Mouse (Mus musculus) midbrain, embryonic 13.5 days (tissue): ENCODE data around the gene Cfap161. TPM values are rescaled to one million over a fixed set of nuclear protein-coding genes. Genes with fewer than 3 reads are reported as not detected.

Experiments used
- ATAC-seq: fragments of 200-750 bp; cut with Nextera tagmentation; 2 replicates; pipeline ENCODE4 v1.8.0; 2017; ENCODE audit warnings: mild to moderate bottlenecking, moderate TSS enrichment, moderate library complexity
- H3K27ac ChIP-seq: fragments of 300-500 bp; sonication (generic); 2 replicates; pipeline ENCODE4 v1.5.1; 2015; ENCODE audit warnings: inconsistent platforms, mild to moderate bottlenecking, moderate library complexity
- H3K27me3 ChIP-seq: fragments of 300-500 bp; sonication (generic); 2 replicates; pipeline ENCODE4 v1.6.1; 2015; ENCODE audit warnings: mild to moderate bottlenecking, inconsistent platforms
- H3K36me3 ChIP-seq: fragments of 300-500 bp; sonication (generic); 2 replicates; pipeline ENCODE4 v1.6.1; 2015; ENCODE audit warnings: mild to moderate bottlenecking, inconsistent platforms
- H3K4me1 ChIP-seq: fragments of 300-500 bp; sonication (generic); replicated peaks from 2 replicates; pipeline ENCODE4 v1.6.1; 2015; ENCODE audit warnings: inconsistent platforms
- H3K4me2 ChIP-seq: fragments of 300-500 bp; sonication (generic); replicated peaks from 2 replicates; pipeline ENCODE4 v1.6.1; 2015; ENCODE audit warnings: moderate library complexity, mild to moderate bottlenecking, inconsistent platforms
- H3K4me3 ChIP-seq: fragments of 300-500 bp; sonication (generic); replicated peaks from 2 replicates; pipeline ENCODE4 v1.5.1; 2015; ENCODE audit warnings: mild to moderate bottlenecking, inconsistent platforms
- H3K9ac ChIP-seq: fragments of 300-500 bp; sonication (generic); replicated peaks from 2 replicates; pipeline ENCODE4 v1.6.1; 2015; ENCODE audit warnings: mild to moderate bottlenecking, inconsistent platforms
- H3K9me3 ChIP-seq: fragments of 300-500 bp; sonication (generic); 2 replicates; pipeline ENCODE4 v1.6.1; 2016; ENCODE audit warnings: mild to moderate bottlenecking, inconsistent platforms
- WGBS: fragments of 180-500 bp; shearing (Covaris S2); methylation state at CpG from one replicate; pipeline ENCODE4 v1.1.7; 2015; 5-methylcytosine and 5-hydroxymethylcytosine counted together
- polyA plus RNA-seq: library from polyadenylated mRNA; unstranded; fragments of >200 nt; fragmentation: Nextera tagmentation; extraction: Ambion mirVana; gene quantifications from 2 replicates; pipeline ENCODE4 v1.2.1, GENCODE M21; 2015

The Cfap161 gene
- polyA plus RNA-seq, 1 experiment from 2014 or later, result 0.89 TPM

GRCm38 (mm10) chr7:83736341-83737115 lies 58.2 kb downstream of the Cfap161 start:
- no peak overlapping the region for H3K4me2 ChIP-seq
- no peaks in the 10 kb centered on the region for H3K27me3 ChIP-seq
- no peaks in the 10 kb centered on the region for H3K9me3 ChIP-seq
- WGBS, result 86% methylated on average over 6 of the region's 6 CpGs
- H3K36me3 ChIP-seq, result no peaks in the 10 kb centered on the region
- H3K4me1 ChIP-seq, result no peaks in the 10 kb centered on the region; the same call in 1 of the 2 replicates
- H3K9ac ChIP-seq, result no peak overlapping the region
- H3K27ac ChIP-seq, result no peak overlapping the region
- no peak for ATAC-seq
- H3K4me3 ChIP-seq, result no peak overlapping the region

- no peaks in the 10 kb centered on the region for H3K27me3 ChIP-seq
- no peak overlapping the region for H3K4me2 ChIP-seq
- no peaks in the 10 kb centered on the region; the same call in 1 of the 2 replicates for H3K4me1 ChIP-seq
- H3K27ac ChIP-seq, result no peak overlapping the region
- no peak overlapping the region for H3K4me3 ChIP-seq
- 93% methylated on average over 7 of the region's 7 CpGs for WGBS
- no peaks in the 10 kb centered on the region for H3K9me3 ChIP-seq
- ATAC-seq, result no peak
- H3K36me3 ChIP-seq, result no peaks in the 10 kb centered on the region
- no peak overlapping the region for H3K9ac ChIP-seq
Observed at GRCm38 (mm10) chr7:83735108-83735781, 59.4 kb downstream of the Cfap161 start.

- Histone ChIP-seq H3K27ac (no peak overlapping the region), H3K4me3 (no peak overlapping the region), H3K27me3 (no peaks in the 10 kb centered on the region), H3K36me3 (no peaks in the 10 kb centered on the region), H3K4me2 (no peak overlapping the region), H3K9ac (no peak overlapping the region), H3K9me3 (no peaks in the 10 kb centered on the region), H3K4me1 (no peaks in the 10 kb centered on the region; the same call in 1 of the 2 replicates)
- ATAC-seq, result no peak
- WGBS, result 54% methylated on average over 6 of the region's 6 CpGs
Observed at GRCm38 (mm10) chr7:83734671-83735082, 60.0 kb downstream of the Cfap161 start.

- no peaks in the 10 kb centered on the region for H3K9me3 ChIP-seq
- H3K4me1 ChIP-seq, result no peaks in the 10 kb centered on the region
- no peak overlapping the region for H3K27ac ChIP-seq
- no peak overlapping the region for H3K4me2 ChIP-seq
- no peak overlapping the region for H3K9ac ChIP-seq
- H3K36me3 ChIP-seq, result no peaks in the 10 kb centered on the region
- WGBS, result 93% methylated on average over 3 of the region's 3 CpGs
- no peak for ATAC-seq
- H3K27me3 ChIP-seq, result no peaks in the 10 kb centered on the region
- no peak overlapping the region for H3K4me3 ChIP-seq
Observed at GRCm38 (mm10) chr7:83734246-83734645, 60.4 kb downstream of the Cfap161 start.

- H3K4me3 ChIP-seq, result no peak overlapping the region
- no peak overlapping the region for H3K4me2 ChIP-seq
- no peak for ATAC-seq
- no peaks in the 10 kb centered on the region for H3K36me3 ChIP-seq
- H3K9ac ChIP-seq, result no peak overlapping the region
- H3K27ac ChIP-seq, result no peak overlapping the region
- 91% methylated on average over 3 of the region's 3 CpGs for WGBS
- no peaks in the 10 kb centered on the region for H3K27me3 ChIP-seq
- H3K4me1 ChIP-seq, result no peaks in the 10 kb centered on the region
- H3K9me3 ChIP-seq, result no peaks in the 10 kb centered on the region
Observed at GRCm38 (mm10) chr7:83732781-83733180, 61.9 kb downstream of the Cfap161 start.

GRCm38 (mm10) chr7:83731961-83732666 lies 62.6 kb downstream of the Cfap161 start:
- H3K4me2 ChIP-seq, result no peak overlapping the region
- ATAC-seq, result no peak
- H3K27me3 ChIP-seq, result no peaks in the 10 kb centered on the region
- no peak overlapping the region for H3K27ac ChIP-seq
- H3K9me3 ChIP-seq, result no peaks in the 10 kb centered on the region
- H3K36me3 ChIP-seq, result no peaks in the 10 kb centered on the region
- no peak overlapping the region for H3K9ac ChIP-seq
- 83% methylated on average over 15 of the region's 15 CpGs for WGBS
- H3K4me1 ChIP-seq, result no peaks in the 10 kb centered on the region
- H3K4me3 ChIP-seq, result no peak overlapping the region

- no peaks in the 10 kb centered on the region for H3K27me3 ChIP-seq
- no peak overlapping the region for H3K4me3 ChIP-seq
- no peaks in the 10 kb centered on the region for H3K4me1 ChIP-seq
- no peaks in the 10 kb centered on the region for H3K36me3 ChIP-seq
- no peaks in the 10 kb centered on the region for H3K9me3 ChIP-seq
- H3K4me2 ChIP-seq, result no peak overlapping the region
- 88% methylated on average over 6 of the region's 6 CpGs for WGBS
- ATAC-seq, result no peak
- no peak overlapping the region for H3K9ac ChIP-seq
- H3K27ac ChIP-seq, result no peak overlapping the region
Observed at GRCm38 (mm10) chr7:83731297-83731696, 63.4 kb downstream of the Cfap161 start.

- no peaks in the 10 kb centered on the region for H3K36me3 ChIP-seq
- no peak overlapping the region for H3K4me2 ChIP-seq
- no peaks in the 10 kb centered on the region for H3K4me1 ChIP-seq
- no peaks in the 10 kb centered on the region for H3K27me3 ChIP-seq
- H3K9ac ChIP-seq, result no peak overlapping the region
- no peak overlapping the region for H3K4me3 ChIP-seq
- H3K9me3 ChIP-seq, result no peaks in the 10 kb centered on the region
- ATAC-seq, result no peak
- 86% methylated on average over 5 of the region's 5 CpGs for WGBS
- no peak overlapping the region for H3K27ac ChIP-seq
Observed at GRCm38 (mm10) chr7:83726936-83727632, 67.6 kb downstream of the Cfap161 start.

GRCm38 (mm10) chr7:83725801-83726200 lies 68.9 kb downstream of the Cfap161 start:
- H3K36me3 ChIP-seq, result no peaks in the 10 kb centered on the region
- H3K27ac ChIP-seq, result no peak overlapping the region
- H3K4me3 ChIP-seq, result no peak overlapping the region
- no peak overlapping the region for H3K9ac ChIP-seq
- H3K4me1 ChIP-seq, result no peaks in the 10 kb centered on the region
- H3K4me2 ChIP-seq, result no peak overlapping the region
- no peaks in the 10 kb centered on the region for H3K27me3 ChIP-seq
- no peak for ATAC-seq
- H3K9me3 ChIP-seq, result no peaks in the 10 kb centered on the region

- Histone ChIP-seq H3K27ac (no peak overlapping the region), H3K4me3 (no peak overlapping the region), H3K9me3 (no peaks in the 10 kb centered on the region), H3K9ac (no peak overlapping the region), H3K4me1 (no peaks in the 10 kb centered on the region), H3K4me2 (no peak overlapping the region), H3K27me3 (no peaks in the 10 kb centered on the region), H3K36me3 (no peaks in the 10 kb centered on the region)
- 61% methylated on average over 2 of the region's 2 CpGs for WGBS
- no peak for ATAC-seq
Observed at GRCm38 (mm10) chr7:83724541-83724940, 70.1 kb downstream of the Cfap161 start.
